Mouse (Mus musculus) myocyte (in vitro differentiated cells): ENCODE measurements around the gene Madd.

ENCODE experiments used
- E2F4 ChIP-seq: IDR thresholded peaks from one replicate; pipeline ENCODE4 v1.6.1; 2011; ENCODE audit warnings: mild to moderate bottlenecking, control low read depth, moderate library complexity; ENCODE audit not compliant: insufficient read depth
- MAX ChIP-seq: IDR thresholded peaks from one replicate; pipeline ENCODE4 v1.6.1; 2011; ENCODE audit warnings: low read depth, mild to moderate bottlenecking, control low read depth
- POLR2A ChIP-seq: IDR thresholded peaks from one replicate; pipeline ENCODE4 v1.6.1; 2011; ENCODE audit warnings: low read depth, mild to moderate bottlenecking, control low read depth, moderate library complexity; ENCODE audit not compliant: insufficient read length
- SRF ChIP-seq: IDR thresholded peaks from one replicate; pipeline ENCODE4 v1.6.1; 2011; ENCODE audit warnings: low read depth; ENCODE audit not compliant: control insufficient read depth, insufficient read length
- TCF3 ChIP-seq: IDR thresholded peaks from one replicate; pipeline ENCODE4 v1.6.1; 2011; ENCODE audit warnings: low read depth, control low read depth; ENCODE audit not compliant: insufficient read length
- USF1 ChIP-seq: IDR thresholded peaks from one replicate; pipeline ENCODE4 v1.6.1; 2011; ENCODE audit warnings: low read depth, mild to moderate bottlenecking, control low read depth, moderate library complexity

DNA sequence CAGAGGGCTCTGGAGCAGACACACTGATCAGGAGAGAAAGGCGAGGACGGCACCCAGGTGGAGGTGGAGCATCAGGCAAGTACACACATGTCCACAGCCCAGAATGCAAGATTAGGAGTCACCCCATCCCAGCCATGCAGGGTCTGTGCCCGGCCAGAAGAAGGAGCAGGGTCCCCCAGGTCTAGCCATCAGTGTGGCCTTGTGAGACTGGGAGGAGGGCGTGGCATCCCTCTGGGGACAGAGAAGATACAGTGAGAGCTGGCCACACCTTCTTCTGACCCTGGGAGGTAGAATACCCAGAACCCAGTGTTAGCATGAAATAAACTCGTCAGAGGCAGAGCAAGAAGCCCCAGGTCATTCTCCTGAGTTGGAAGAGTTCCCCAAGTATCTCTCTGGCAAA lies 44.3 kb downstream of the Madd start:
- no peak for TF ChIP-seq POLR2A
- no peak for TF ChIP-seq E2F4
- TF ChIP-seq TCF3, result no peak
- TF ChIP-seq MAX, result no peak
- no peak for TF ChIP-seq SRF
- TF ChIP-seq USF1, result no peak
